Mouse (Mus musculus) thymus, adult 2 months (tissue): Measurements from ENCODE around the gene Gabpb2.

Experiments used
- CTCF ChIP-seq: fragments of 200-500 bp; IDR thresholded peaks from 2 replicates; pipeline ENCODE4 v1.5.1; 2012; ENCODE audit warnings: mild to moderate bottlenecking, control low read depth, low read length, moderate library complexity, borderline replicate concordance; ENCODE audit not compliant: control insufficient read depth, poor library complexity, insufficient read depth; ENCODE audit errors: extremely low read depth
- POLR2A ChIP-seq: fragments of 200-500 bp; IDR thresholded peaks from 2 replicates; pipeline ENCODE4 v1.6.1; 2012; ENCODE audit warnings: mild to moderate bottlenecking, low read length, control low read depth, moderate library complexity; ENCODE audit not compliant: control insufficient read depth, poor library complexity, insufficient read depth; ENCODE audit errors: extremely low read depth

DNA sequence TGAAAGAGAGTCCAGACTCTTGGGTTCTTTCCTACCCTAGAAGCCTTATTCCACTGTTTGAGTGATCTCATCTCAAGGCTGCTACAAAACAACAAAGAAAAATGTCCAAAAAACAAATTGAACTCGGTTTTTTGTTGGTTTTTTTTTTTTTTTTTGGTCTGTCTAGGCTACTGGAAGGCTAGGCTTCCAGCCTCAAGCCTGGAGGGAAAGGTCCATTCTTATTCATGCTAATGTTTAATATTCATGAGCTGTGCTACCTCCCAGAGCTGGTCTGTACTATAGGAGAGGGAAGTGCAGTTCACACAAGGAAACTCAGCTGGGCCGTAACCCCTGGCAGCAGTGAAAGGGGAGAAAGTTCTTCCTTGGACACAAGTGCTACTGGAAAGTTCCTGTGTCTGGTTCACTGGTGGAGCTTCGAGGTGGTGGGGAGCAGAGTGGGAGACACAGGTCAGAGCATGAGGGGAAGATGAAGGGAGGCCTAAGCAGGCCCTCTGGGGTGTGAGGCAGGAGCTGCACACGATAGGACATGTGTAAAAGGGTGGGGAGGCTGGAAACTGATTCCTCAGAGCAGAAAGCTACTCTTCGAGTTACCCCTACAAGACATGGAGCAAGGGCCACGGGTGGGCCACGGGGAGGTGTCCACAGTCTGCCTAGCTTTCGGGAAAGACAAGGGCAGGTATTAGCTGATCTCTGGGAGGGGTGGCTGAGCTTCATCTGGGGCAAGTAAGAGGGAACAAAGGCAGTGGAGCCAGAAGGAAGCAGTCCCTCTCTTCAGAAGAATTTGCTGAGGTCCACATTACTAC lies 13.0 kb upstream of the Gabpb2 start:
- TF ChIP-seq POLR2A, result no peak
- TF ChIP-seq CTCF, result no peak
